Mouse (Mus musculus) kidney, embryonic 15.5 days (tissue): ENCODE results near the gene Arhgef17. TPM values are rescaled to one million over a fixed set of nuclear protein-coding genes. Genes with fewer than 3 reads are reported as not detected.
A peak's percentile ranks its signal among the peaks of the same experiment; 100 is the strongest.

ENCODE experiments used
- ATAC-seq: fragments of 200-750 bp; cut with Nextera tagmentation; replicated peaks from 2 replicates; pipeline ENCODE4 v1.8.0; 2017; ENCODE audit warnings: moderate TSS enrichment; ENCODE audit not compliant: low FRiP score
- H3K27ac ChIP-seq: fragments of 300-500 bp; sonication (generic); 2 replicates; pipeline ENCODE4 v1.5.1; 2015; ENCODE audit warnings: mild to moderate bottlenecking, inconsistent platforms
- H3K27me3 ChIP-seq: fragments of 300-500 bp; sonication (generic); 2 replicates; pipeline ENCODE4 v1.6.1; 2015; ENCODE audit warnings: inconsistent platforms
- H3K36me3 ChIP-seq: fragments of 300-500 bp; sonication (generic); 2 replicates; pipeline ENCODE4 v1.6.1; 2015; ENCODE audit warnings: inconsistent platforms
- H3K4me1 ChIP-seq: fragments of 300-500 bp; sonication (generic); 2 replicates; pipeline ENCODE4 v1.6.1; 2015; ENCODE audit warnings: inconsistent platforms
- H3K4me2 ChIP-seq: fragments of 300-500 bp; sonication (generic); 2 replicates; pipeline ENCODE4 v1.6.1; 2015; ENCODE audit warnings: moderate library complexity, mild to moderate bottlenecking, inconsistent platforms
- H3K4me3 ChIP-seq: fragments of 300-500 bp; sonication (generic); replicated peaks from 2 replicates; pipeline ENCODE4 v1.5.1; 2015; ENCODE audit warnings: mild to moderate bottlenecking, inconsistent platforms
- H3K9ac ChIP-seq: fragments of 300-500 bp; sonication (generic); 2 replicates; pipeline ENCODE4 v1.6.1; 2015; ENCODE audit warnings: mild to moderate bottlenecking, inconsistent platforms
- H3K9me3 ChIP-seq: fragments of 300-500 bp; sonication (generic); replicated peaks from 2 replicates; pipeline ENCODE4 v1.6.1; 2016; ENCODE audit warnings: inconsistent platforms
- WGBS: fragments of 180-500 bp; shearing (Covaris S2); methylation state at CpG from one replicate; pipeline ENCODE4 v1.1.7; 2015; ENCODE audit warnings: mixed read lengths; 5-methylcytosine and 5-hydroxymethylcytosine counted together
- polyA plus RNA-seq: library from polyadenylated mRNA; unstranded; fragments of >200 nt; fragmentation: Nextera tagmentation; extraction: Ambion mirVana; gene quantifications from 2 replicates; pipeline ENCODE4 v1.2.1, GENCODE M21; 2015

The Arhgef17 gene
- polyA plus RNA-seq, 1 experiment from 2014 or later = 12.2 TPM

- Histone ChIP-seq H3K4me2 (no peak overlapping the region), H3K9ac (no peak overlapping the region), H3K27ac (no peak overlapping the region), H3K4me3 (no peak overlapping the region), H3K27me3 (no peaks in the 10 kb centered on the region), H3K4me1 (peaks cover 7% of the 10 kb centered on the region; the same call in 1 of the 2 replicates), H3K36me3 (peaks cover 19% of the 10 kb centered on the region), H3K9me3 (no peaks in the 10 kb centered on the region)
- 56% methylated on average over 2 of the region's 2 CpGs for WGBS
- ATAC-seq = no peak
These were observed 64.3 kb downstream of the Arhgef17 start for GRCm38 (mm10) chr7:100867561-100867960.

- peaks cover 11% of the 10 kb centered on the region for H3K4me1 ChIP-seq
- peaks cover 10% of the 10 kb centered on the region for H3K36me3 ChIP-seq
- no peak for ATAC-seq
- no peak overlapping the region for H3K9ac ChIP-seq
- no peaks in the 10 kb centered on the region for H3K27me3 ChIP-seq
- no peak overlapping the region for H3K27ac ChIP-seq
- H3K4me3 ChIP-seq = no peak overlapping the region
- WGBS = 7% methylated on average over 3 of the region's 3 CpGs
- H3K9me3 ChIP-seq = no peaks in the 10 kb centered on the region
- H3K4me2 ChIP-seq = no peak overlapping the region
These were observed 65.2 kb downstream of the Arhgef17 start for GRCm38 (mm10) chr7:100866675-100867074.

DNA sequence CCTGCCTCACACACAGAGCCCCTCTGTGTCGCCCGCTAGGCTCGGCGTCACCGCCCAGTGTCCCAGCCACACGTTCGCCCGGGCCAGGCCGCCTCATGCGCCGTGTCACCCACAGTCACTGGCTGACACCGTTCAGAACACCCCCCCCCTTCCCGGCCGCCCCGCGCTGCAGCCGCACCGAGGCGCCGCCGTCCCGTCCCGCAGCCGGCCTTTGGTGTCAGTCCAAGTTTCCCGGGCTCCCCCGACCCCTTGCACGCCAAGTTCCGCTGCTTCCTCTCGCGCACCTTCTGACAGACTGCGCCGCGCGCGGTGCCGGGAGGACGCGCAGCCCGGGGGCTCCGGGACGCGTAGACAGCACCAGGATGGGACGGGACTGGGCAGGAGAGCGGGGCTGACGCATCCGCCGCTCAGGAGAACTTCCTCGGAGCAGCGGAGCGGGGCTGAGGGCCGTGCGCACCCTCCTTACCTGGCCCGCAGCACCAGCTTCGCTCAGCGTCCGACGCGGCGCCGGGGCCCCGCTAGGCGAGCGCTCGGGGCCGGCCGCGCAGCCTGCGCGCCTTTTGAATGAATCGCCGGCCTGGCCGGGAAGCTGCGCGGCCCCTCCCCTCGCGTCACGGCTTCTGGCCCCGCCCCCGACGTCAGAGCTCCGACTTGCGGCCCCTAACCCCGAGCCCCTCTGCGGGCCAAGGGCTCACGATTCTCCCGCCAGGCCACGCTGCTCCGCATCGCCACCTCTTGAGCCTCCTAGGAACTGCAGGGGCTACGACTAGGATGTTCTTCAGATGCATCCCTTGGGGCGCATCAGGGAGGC lies 68.9 kb downstream of the Arhgef17 start, which contains the start of gene Relt:
Gene Relt, minus strand, starts transcription at position 619 of the 811 bp plus-strand sequence.
- H3K9ac ChIP-seq = peak within 1 kb of the TSS; percentile 81
- H3K27ac ChIP-seq = peak within 1 kb of the TSS; percentile 80
- H3K4me1 ChIP-seq = peaks cover 15% of the 10 kb centered on the region
- under 1% methylated on average over 91 of the region's 91 CpGs for WGBS
- H3K4me2 ChIP-seq = peak within 1 kb of the TSS; percentile 97
- no peaks in the 10 kb centered on the region for H3K36me3 ChIP-seq
- H3K4me3 ChIP-seq = peak within 1 kb of the TSS; percentile 85
- H3K9me3 ChIP-seq = no peaks in the 10 kb centered on the region
- ATAC-seq = peak; percentile 92
- H3K27me3 ChIP-seq = no peaks in the 10 kb centered on the region

DNA sequence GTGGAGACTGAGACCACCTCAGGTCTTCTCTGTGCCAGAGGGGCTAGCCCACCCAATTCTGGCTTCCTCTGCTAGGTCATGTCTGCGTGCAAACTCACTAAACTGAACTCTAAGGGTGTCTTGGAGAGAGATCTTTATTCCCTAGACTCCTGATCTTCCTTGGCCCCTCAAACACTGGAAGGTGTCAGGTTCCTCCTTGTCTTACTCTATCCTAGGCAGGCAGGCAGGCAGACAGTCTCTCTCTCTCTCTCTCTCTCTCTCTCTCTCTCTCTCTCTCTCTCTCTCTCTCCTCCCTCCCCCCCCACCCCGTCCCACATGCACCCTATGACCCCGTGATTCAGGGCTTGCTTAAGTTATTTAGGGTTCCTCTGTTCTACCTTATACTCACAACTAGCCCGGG lies 69.6 kb downstream of the Arhgef17 start:
- H3K9me3 ChIP-seq = no peaks in the 10 kb centered on the region
- peak overlapping the region; percentile 97 for H3K4me2 ChIP-seq
- ATAC-seq = peak; percentile 27; the same call in 1 of the 2 replicates
- no peak overlapping the region for H3K27ac ChIP-seq
- H3K27me3 ChIP-seq = no peaks in the 10 kb centered on the region
- 12% methylated on average over 4 of the region's 4 CpGs for WGBS
- peak overlapping the region; percentile 81 for H3K9ac ChIP-seq
- peak overlapping the region; percentile 85 for H3K4me3 ChIP-seq
- H3K36me3 ChIP-seq = no peaks in the 10 kb centered on the region
- peaks cover 15% of the 10 kb centered on the region for H3K4me1 ChIP-seq

DNA sequence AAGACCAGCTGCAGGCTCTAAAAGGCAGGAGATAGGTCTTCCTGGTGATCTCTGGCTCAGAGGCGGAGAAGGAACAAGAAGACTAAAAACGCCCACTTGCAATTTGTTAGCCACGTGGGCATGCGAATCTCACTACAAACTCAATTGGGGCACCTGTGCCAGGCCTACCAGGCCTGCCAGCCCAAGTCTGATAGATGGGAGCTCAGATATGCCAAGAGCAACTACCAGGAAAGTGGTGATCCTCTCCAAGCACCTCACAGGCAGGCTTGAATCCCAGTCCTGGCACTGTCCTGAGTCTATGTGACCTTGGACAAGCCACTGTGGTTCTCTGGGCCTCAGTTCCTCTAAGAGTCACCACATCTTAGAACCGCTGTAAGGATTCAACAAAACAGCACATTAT lies 70.7 kb downstream of the Arhgef17 start:
- no peak for ATAC-seq
- Histone ChIP-seq H3K4me3 (no peak overlapping the region), H3K4me2 (no peak overlapping the region), H3K4me1 (peaks cover 20% of the 10 kb centered on the region), H3K36me3 (no peaks in the 10 kb centered on the region), H3K27ac (no peak overlapping the region), H3K9ac (no peak overlapping the region), H3K9me3 (no peaks in the 10 kb centered on the region), H3K27me3 (no peaks in the 10 kb centered on the region)
- WGBS = 88% methylated on average over 5 of the region's 5 CpGs

DNA sequence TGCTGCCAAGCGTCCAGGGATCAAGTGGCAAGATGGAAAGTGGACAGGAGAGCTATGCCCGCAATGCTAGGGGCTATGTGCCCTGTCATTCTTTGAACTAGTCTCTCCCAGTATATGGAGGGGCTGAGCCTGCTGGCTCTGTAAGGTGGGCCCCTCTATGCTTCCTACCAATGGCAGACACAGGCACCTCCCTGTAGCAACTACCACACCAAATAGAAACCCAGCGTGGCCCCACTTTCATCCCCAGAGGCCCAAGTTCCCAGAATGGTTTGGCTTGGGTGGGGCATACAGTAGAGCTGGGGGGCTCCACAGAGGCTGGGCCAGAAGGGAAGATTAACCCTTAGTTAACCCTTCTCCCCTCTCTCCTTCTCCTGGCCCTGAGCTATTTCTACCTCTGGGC lies 71.5 kb downstream of the Arhgef17 start:
- no peak overlapping the region for H3K4me3 ChIP-seq
- no peaks in the 10 kb centered on the region for H3K36me3 ChIP-seq
- H3K27me3 ChIP-seq = no peaks in the 10 kb centered on the region
- H3K4me2 ChIP-seq = no peak overlapping the region
- no peak for ATAC-seq
- H3K9me3 ChIP-seq = no peaks in the 10 kb centered on the region
- H3K4me1 ChIP-seq = peaks cover 28% of the 10 kb centered on the region
- 75% methylated on average over 3 of the region's 3 CpGs for WGBS
- no peak overlapping the region for H3K9ac ChIP-seq
- H3K27ac ChIP-seq = no peak overlapping the region

DNA sequence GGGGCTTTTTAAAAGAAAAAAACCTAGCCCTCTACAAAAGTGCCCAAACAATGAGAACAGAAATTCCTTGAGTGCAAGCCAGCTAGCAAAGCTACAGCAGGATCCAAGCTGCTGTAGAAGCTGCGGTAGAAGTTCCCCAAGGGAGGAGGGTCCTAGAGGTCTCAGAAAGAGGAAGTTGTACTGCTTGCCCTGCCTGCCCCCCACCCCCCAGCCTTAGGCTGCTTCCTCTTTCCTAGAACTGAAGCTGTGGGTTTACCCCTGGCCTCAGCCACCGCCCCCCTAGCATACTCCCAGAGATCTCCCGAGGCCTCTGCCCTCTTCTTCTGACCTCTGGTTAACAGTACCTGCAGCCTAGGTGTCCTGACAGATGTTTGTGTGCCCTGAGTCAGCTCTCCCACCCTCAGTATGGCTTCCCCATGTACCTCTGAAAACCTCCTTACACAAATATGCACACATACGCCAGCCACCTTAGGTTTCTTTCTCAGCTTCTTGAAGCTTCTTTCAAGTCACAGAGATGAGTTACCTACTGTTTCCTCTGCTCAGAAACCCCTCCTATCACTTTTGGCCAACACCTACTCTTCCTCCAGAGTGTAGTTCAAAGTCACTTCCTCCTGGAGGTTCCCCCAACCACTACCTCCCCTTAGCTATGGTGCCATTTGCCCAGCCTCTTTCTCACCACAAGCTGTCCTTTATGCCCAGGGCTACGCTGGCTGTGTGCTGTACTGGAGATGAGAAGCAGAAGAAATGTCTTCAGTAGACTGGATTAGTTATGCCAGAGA lies 75.9 kb downstream of the Arhgef17 start:
- H3K9ac ChIP-seq = no peak overlapping the region
- H3K27me3 ChIP-seq = no peaks in the 10 kb centered on the region
- H3K4me3 ChIP-seq = no peak overlapping the region
- H3K9me3 ChIP-seq = no peaks in the 10 kb centered on the region
- peaks cover 58% of the 10 kb centered on the region for H3K4me1 ChIP-seq
- peak overlapping the region; percentile 68; the same call in 1 of the 2 replicates for H3K27ac ChIP-seq
- no peak for ATAC-seq
- H3K4me2 ChIP-seq = no peak overlapping the region
- WGBS = 52% methylated on average over 5 of the region's 5 CpGs
- H3K36me3 ChIP-seq = no peaks in the 10 kb centered on the region

DNA sequence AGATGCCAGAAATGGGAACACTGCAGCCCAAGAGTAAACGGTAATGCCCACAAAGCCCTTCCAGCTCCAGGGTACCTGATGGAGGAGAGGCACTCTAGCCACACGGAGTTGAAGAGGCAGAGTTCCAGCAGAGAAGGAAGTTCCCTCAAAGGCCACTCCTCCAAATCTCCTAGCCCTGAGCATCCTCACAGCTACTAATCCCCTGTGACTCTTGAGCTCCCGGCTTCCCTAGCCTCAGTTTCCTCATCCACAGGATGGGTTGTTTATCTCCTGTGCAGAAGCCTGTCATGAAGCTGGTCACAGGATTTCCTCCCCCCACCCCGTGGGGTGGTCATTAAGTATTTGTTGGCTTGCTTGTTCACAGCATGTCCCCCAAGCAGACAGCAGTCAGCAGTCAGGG lies 76.6 kb downstream of the Arhgef17 start:
- H3K9me3 ChIP-seq = no peaks in the 10 kb centered on the region
- H3K9ac ChIP-seq = no peak overlapping the region
- H3K4me2 ChIP-seq = no peak overlapping the region
- ATAC-seq = no peak
- no peaks in the 10 kb centered on the region for H3K27me3 ChIP-seq
- no peaks in the 10 kb centered on the region for H3K36me3 ChIP-seq
- WGBS = 46% methylated on average over 4 of the region's 4 CpGs
- H3K4me1 ChIP-seq = peaks cover 56% of the 10 kb centered on the region
- no peak overlapping the region for H3K4me3 ChIP-seq
- peak overlapping the region; percentile 68; the same call in 1 of the 2 replicates for H3K27ac ChIP-seq

DNA sequence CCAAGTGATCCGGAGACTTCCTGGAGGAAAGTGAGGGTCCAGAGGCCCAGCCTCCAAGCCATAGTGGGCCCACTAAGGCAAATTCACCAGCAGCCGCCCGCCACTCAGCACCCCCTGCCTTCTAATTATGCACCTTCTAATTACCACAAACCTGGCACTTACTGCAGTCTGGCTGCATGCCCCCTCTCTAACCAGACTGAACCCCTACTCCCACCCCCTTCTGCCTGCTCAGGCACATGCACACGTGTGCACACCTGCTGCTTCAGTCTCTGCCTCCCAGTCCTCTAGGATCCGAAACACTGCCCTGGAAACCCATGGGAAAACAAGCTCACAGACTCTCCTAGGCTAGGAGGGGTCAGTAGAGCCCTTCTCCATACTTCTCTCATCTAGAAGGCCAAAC lies 77.0 kb downstream of the Arhgef17 start:
- H3K9me3 ChIP-seq = no peaks in the 10 kb centered on the region
- no peaks in the 10 kb centered on the region for H3K27me3 ChIP-seq
- WGBS = 70% methylated on average over 5 of the region's 5 CpGs
- H3K27ac ChIP-seq = 0 out of 2 replicates have a peak overlapping the region, but pooled peaks have one; percentile 56
- no peak overlapping the region for H3K4me3 ChIP-seq
- ATAC-seq = no peak
- H3K9ac ChIP-seq = no peak overlapping the region
- H3K4me1 ChIP-seq = peaks cover 56% of the 10 kb centered on the region
- no peaks in the 10 kb centered on the region for H3K36me3 ChIP-seq
- H3K4me2 ChIP-seq = no peak overlapping the region

GRCm38 (mm10) chr7:100854137-100854814 lies 77.6 kb downstream of the Arhgef17 start:
- H3K4me1 ChIP-seq = peaks cover 56% of the 10 kb centered on the region
- peak overlapping the region; percentile 56; the same call in 1 of the 2 replicates for H3K27ac ChIP-seq

GRCm38 (mm10) chr7:100853396-100853795 lies 78.5 kb downstream of the Arhgef17 start:
- Histone ChIP-seq H3K27ac (0 out of 2 replicates have a peak overlapping the region, but pooled peaks have one; percentile 56), H3K9ac (no peak overlapping the region)
- no peak for ATAC-seq

More at GRCm38 (mm10) chr7:100854137-100854814, 77.6 kb downstream of the Arhgef17 start:
- Histone ChIP-seq H3K36me3 (no peaks in the 10 kb centered on the region), H3K4me2 (no peak overlapping the region), H3K4me3 (no peak overlapping the region), H3K9ac (peak overlapping the region; percentile 28; the same call in 1 of the 2 replicates), H3K27me3 (no peaks in the 10 kb centered on the region), H3K9me3 (no peaks in the 10 kb centered on the region)
- WGBS = 43% methylated on average over 6 of the region's 6 CpGs
- ATAC-seq = 0 out of 2 replicates have a peak, but pooled peaks have one; percentile 46

More at GRCm38 (mm10) chr7:100853396-100853795, 78.5 kb downstream of the Arhgef17 start:
- Histone ChIP-seq H3K4me3 (no peak overlapping the region), H3K4me1 (peaks cover 56% of the 10 kb centered on the region), H3K9me3 (no peaks in the 10 kb centered on the region), H3K4me2 (no peak overlapping the region), H3K27me3 (no peaks in the 10 kb centered on the region), H3K36me3 (no peaks in the 10 kb centered on the region)
- 70% methylated on average over 3 of the region's 3 CpGs for WGBS
